Mouse (Mus musculus) liver, embryonic 12.5 days (tissue): ENCODE data around the gene Lrfn4. TPM values are rescaled to one million over a fixed set of nuclear protein-coding genes. Genes with fewer than 3 reads are reported as not detected.
A peak's percentile ranks its signal among the peaks of the same experiment; 100 is the strongest.

Source experiments
- ATAC-seq: fragments of 200-750 bp; cut with Nextera tagmentation; 2 replicates; pipeline ENCODE4 v1.8.0; 2017; ENCODE audit warnings: moderate number of reproducible peaks, mild to moderate bottlenecking, moderate library complexity
- H3K27ac ChIP-seq: fragments of 300-500 bp; sonication (generic); 2 replicates; pipeline ENCODE4 v1.5.1; 2016; ENCODE audit warnings: mild to moderate bottlenecking
- H3K27me3 ChIP-seq: fragments of 300-500 bp; sonication (generic); replicated peaks from 2 replicates; pipeline ENCODE4 v1.6.1; 2016; ENCODE audit warnings: mild to moderate bottlenecking, moderate library complexity
- H3K36me3 ChIP-seq: fragments of 300-500 bp; sonication (generic); 2 replicates; pipeline ENCODE4 v1.6.1; 2016; ENCODE audit warnings: mild to moderate bottlenecking, moderate library complexity
- H3K4me1 ChIP-seq: fragments of 300-500 bp; sonication (generic); 2 replicates; pipeline ENCODE4 v1.6.1; 2016
- H3K4me2 ChIP-seq: fragments of 300-500 bp; sonication (generic); 2 replicates; pipeline ENCODE4 v1.6.1; 2016; ENCODE audit warnings: mild to moderate bottlenecking, moderate library complexity
- H3K4me3 ChIP-seq: fragments of 300-500 bp; sonication (generic); 2 replicates; pipeline ENCODE4 v1.5.1; 2016; ENCODE audit warnings: mild to moderate bottlenecking, moderate library complexity
- H3K9ac ChIP-seq: fragments of 300-500 bp; sonication (generic); 2 replicates; pipeline ENCODE4 v1.6.1; 2016; ENCODE audit warnings: mild to moderate bottlenecking, moderate library complexity
- H3K9me3 ChIP-seq: fragments of 300-500 bp; sonication (generic); replicated peaks from 2 replicates; pipeline ENCODE4 v1.6.1; 2016; ENCODE audit warnings: mild to moderate bottlenecking, moderate library complexity
- WGBS: fragments of 180-500 bp; shearing (Covaris S2); methylation state at CpG from one replicate; pipeline ENCODE4 v1.1.7; 2016; ENCODE audit not compliant: insufficient replicate concordance; 5-methylcytosine and 5-hydroxymethylcytosine counted together
- polyA plus RNA-seq: library from polyadenylated mRNA; unstranded; fragments of >200 nt; fragmentation: Nextera tagmentation; extraction: Ambion mirVana; gene quantifications from 2 replicates; pipeline ENCODE4 v1.2.1, GENCODE M21; 2016

Lrfn4 gene
- polyA plus RNA-seq, 1 experiment from 2014 or later = 2.7 TPM

GRCm38 (mm10) chr19:4578799-4579198, 36.7 kb downstream of the Lrfn4 start:
- no peak for ATAC-seq
- 76% methylated on average over 2 of the region's 2 CpGs for WGBS
- Histone ChIP-seq H3K4me2 (no peak overlapping the region), H3K36me3 (no peaks in the 10 kb centered on the region), H3K27me3 (peaks cover 5% of the 10 kb centered on the region; the same call in 1 of the 2 replicates), H3K4me1 (peaks cover 6% of the 10 kb centered on the region), H3K4me3 (no peak overlapping the region), H3K27ac (no peak overlapping the region), H3K9me3 (no peaks in the 10 kb centered on the region), H3K9ac (no peak overlapping the region)

- Histone ChIP-seq H3K9me3 (no peaks in the 10 kb centered on the region), H3K4me2 (no peak overlapping the region), H3K27me3 (no peaks in the 10 kb centered on the region; the same call in 1 of the 2 replicates), H3K36me3 (no peaks in the 10 kb centered on the region), H3K4me1 (peaks cover 45% of the 10 kb centered on the region), H3K27ac (no peak overlapping the region), H3K4me3 (no peak overlapping the region), H3K9ac (no peak overlapping the region)
- 86% methylated on average over 1 of the region's 1 CpGs for WGBS
- no peak for ATAC-seq
Measured at GRCm38 (mm10) chr19:4573241-4573640, 42.2 kb downstream of the Lrfn4 start.

- H3K4me2 ChIP-seq = no peak overlapping the region
- no peaks in the 10 kb centered on the region for H3K9me3 ChIP-seq
- 81% methylated on average over 8 of the region's 8 CpGs for WGBS
- peaks cover 53% of the 10 kb centered on the region for H3K4me1 ChIP-seq
- no peak for ATAC-seq
- no peaks in the 10 kb centered on the region; the same call in 1 of the 2 replicates for H3K27me3 ChIP-seq
- H3K27ac ChIP-seq = peak overlapping the region; percentile 73; the same call in 1 of the 2 replicates
- H3K4me3 ChIP-seq = no peak overlapping the region
- no peaks in the 10 kb centered on the region for H3K36me3 ChIP-seq
- no peak overlapping the region for H3K9ac ChIP-seq
Measured at GRCm38 (mm10) chr19:4572467-4572866, 43.0 kb downstream of the Lrfn4 start.

GRCm38 (mm10) chr19:4572061-4572460, 43.4 kb downstream of the Lrfn4 start:
- H3K4me1 ChIP-seq = peaks cover 57% of the 10 kb centered on the region

GRCm38 (mm10) chr19:4571658-4572057, 43.8 kb downstream of the Lrfn4 start:
- Histone ChIP-seq H3K4me3 (no peak overlapping the region), H3K27me3 (no peaks in the 10 kb centered on the region; the same call in 1 of the 2 replicates), H3K9me3 (no peaks in the 10 kb centered on the region), H3K9ac (peak overlapping the region; percentile 1; the same call in 1 of the 2 replicates), H3K36me3 (no peaks in the 10 kb centered on the region), H3K4me2 (no peak overlapping the region), H3K27ac (peak overlapping the region; percentile 73), H3K4me1 (peaks cover 61% of the 10 kb centered on the region)
- ATAC-seq = no peak
- 93% methylated on average over 1 of the region's 1 CpGs for whole genome bisulfite sequencing

More at GRCm38 (mm10) chr19:4572061-4572460, 43.4 kb downstream of the Lrfn4 start:
- WGBS = 70% methylated on average over 4 of the region's 4 CpGs
- Histone ChIP-seq H3K27ac (peak overlapping the region; percentile 73), H3K36me3 (no peaks in the 10 kb centered on the region), H3K9me3 (no peaks in the 10 kb centered on the region), H3K4me2 (no peak overlapping the region), H3K27me3 (no peaks in the 10 kb centered on the region; the same call in 1 of the 2 replicates), H3K9ac (0 out of 2 replicates have a peak overlapping the region, but pooled peaks have one; percentile 1), H3K4me3 (no peak overlapping the region)
- no peak for ATAC-seq

GRCm38 (mm10) chr19:4570815-4571214, 44.7 kb downstream of the Lrfn4 start:
- ATAC-seq = no peak
- H3K36me3 ChIP-seq = no peaks in the 10 kb centered on the region
- H3K9ac ChIP-seq = no peak overlapping the region

GRCm38 (mm10) chr19:4570237-4570613, 45.2 kb downstream of the Lrfn4 start:
- peak overlapping the region; percentile 96 for H3K27ac ChIP-seq
- H3K4me2 ChIP-seq = no peak overlapping the region
- H3K4me3 ChIP-seq = no peak overlapping the region
- 80% methylated on average over 11 of the region's 11 CpGs for WGBS
- no peak overlapping the region; the same call in 1 of the 2 replicates for H3K9ac ChIP-seq
- no peaks in the 10 kb centered on the region for H3K9me3 ChIP-seq
- H3K36me3 ChIP-seq = no peaks in the 10 kb centered on the region
- H3K27me3 ChIP-seq = no peaks in the 10 kb centered on the region
- H3K4me1 ChIP-seq = peaks cover 69% of the 10 kb centered on the region
- ATAC-seq = no peak

More at GRCm38 (mm10) chr19:4570815-4571214, 44.7 kb downstream of the Lrfn4 start:
- peak overlapping the region; percentile 96 for H3K27ac ChIP-seq
- peaks cover 67% of the 10 kb centered on the region for H3K4me1 ChIP-seq
- WGBS = 84% methylated on average over 6 of the region's 6 CpGs
- H3K27me3 ChIP-seq = no peaks in the 10 kb centered on the region
- H3K9me3 ChIP-seq = no peaks in the 10 kb centered on the region
- no peak overlapping the region for H3K4me3 ChIP-seq
- no peak overlapping the region for H3K4me2 ChIP-seq

- H3K27ac ChIP-seq = peak overlapping the region; percentile 96
- 73% methylated on average over 17 of the region's 17 CpGs for WGBS
- H3K9ac ChIP-seq = peak overlapping the region; percentile 67
- no peak overlapping the region for H3K4me3 ChIP-seq
- no peaks in the 10 kb centered on the region for H3K27me3 ChIP-seq
- H3K9me3 ChIP-seq = no peaks in the 10 kb centered on the region
- H3K4me1 ChIP-seq = peaks cover 75% of the 10 kb centered on the region
- no peak for ATAC-seq
- H3K4me2 ChIP-seq = peak overlapping the region; percentile 52
- H3K36me3 ChIP-seq = no peaks in the 10 kb centered on the region
Measured at GRCm38 (mm10) chr19:4569356-4570236, 45.9 kb downstream of the Lrfn4 start.

GRCm38 (mm10) chr19:4568832-4569231, 46.6 kb downstream of the Lrfn4 start:
- Histone ChIP-seq H3K36me3 (no peaks in the 10 kb centered on the region), H3K27me3 (no peaks in the 10 kb centered on the region), H3K4me2 (peak overlapping the region; percentile 52), H3K9ac (peak overlapping the region; percentile 67), H3K4me3 (no peak overlapping the region), H3K9me3 (no peaks in the 10 kb centered on the region), H3K4me1 (peaks cover 81% of the 10 kb centered on the region), H3K27ac (peak overlapping the region; percentile 96)
- 17% methylated on average over 4 of the region's 4 CpGs for WGBS
- peak; percentile 90 for ATAC-seq

- Histone ChIP-seq H3K27me3 (no peaks in the 10 kb centered on the region), H3K27ac (peak overlapping the region; percentile 96), H3K9ac (peak overlapping the region; percentile 52), H3K4me2 (no peak overlapping the region), H3K9me3 (no peaks in the 10 kb centered on the region), H3K4me1 (peaks cover 91% of the 10 kb centered on the region), H3K36me3 (no peaks in the 10 kb centered on the region), H3K4me3 (no peak overlapping the region)
- no peak for ATAC-seq
- WGBS = 46% methylated on average over 2 of the region's 2 CpGs
Measured at GRCm38 (mm10) chr19:4567665-4568064, 47.8 kb downstream of the Lrfn4 start.

GRCm38 (mm10) chr19:4566880-4567279, 48.6 kb downstream of the Lrfn4 start:
- peak; percentile 75 for ATAC-seq
- no peaks in the 10 kb centered on the region for H3K27me3 ChIP-seq
- no peaks in the 10 kb centered on the region for H3K36me3 ChIP-seq
- H3K9ac ChIP-seq = peak overlapping the region; percentile 52
- H3K27ac ChIP-seq = peak overlapping the region; percentile 96
- H3K4me2 ChIP-seq = peak overlapping the region; percentile 18; the same call in 1 of the 2 replicates
- WGBS = 52% methylated on average over 2 of the region's 2 CpGs
- no peak overlapping the region for H3K4me3 ChIP-seq
- H3K9me3 ChIP-seq = no peaks in the 10 kb centered on the region
- peaks cover 96% of the 10 kb centered on the region for H3K4me1 ChIP-seq

GRCm38 (mm10) chr19:4565678-4566077, 49.8 kb downstream of the Lrfn4 start:
- Histone ChIP-seq H3K9ac (peak overlapping the region; percentile 17), H3K4me1 (peaks cover 93% of the 10 kb centered on the region), H3K27me3 (no peaks in the 10 kb centered on the region), H3K4me2 (peak overlapping the region; percentile 9; the same call in 1 of the 2 replicates), H3K9me3 (no peaks in the 10 kb centered on the region), H3K4me3 (no peak overlapping the region), H3K27ac (peak overlapping the region; percentile 96), H3K36me3 (no peaks in the 10 kb centered on the region)
- 87% methylated on average over 5 of the region's 5 CpGs for WGBS
- ATAC-seq = peak; percentile 48
